23 mouse cellular contexts compared by ENCODE assay signal in the genomic region with DNA sequence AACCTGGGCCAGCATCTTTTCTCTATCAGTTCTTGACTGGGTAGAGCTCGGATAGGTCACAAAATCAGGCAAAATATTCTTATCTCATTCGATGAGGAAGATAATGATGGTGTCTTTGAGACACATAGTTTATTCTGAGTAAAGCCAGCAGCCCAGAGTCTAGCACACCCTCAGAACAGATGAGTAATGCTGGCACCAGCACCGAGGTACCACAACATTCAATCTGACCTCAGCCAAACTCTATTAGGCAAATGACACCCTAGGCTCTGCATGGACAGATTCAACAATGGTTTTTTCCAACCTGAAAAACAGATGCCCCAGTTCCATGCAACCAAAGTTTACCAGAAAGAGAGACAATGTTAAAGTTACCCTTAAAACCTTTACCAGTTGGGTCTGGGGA.
"Had no signal": no experiment of that assay in that cellular context is flagged by ENCODE, and none has a peak within 500 bp of the region (broad histone marks: within the 10 kb centered on the region; RNA-seq: fewer than 3 reads in every experiment).

No protein-coding gene starts in this region.

- H3K4me3 ChIP-seq: gastrocnemius, adult 2 months; heart, adult 2 months; heart, embryonic 13.5 days; heart, embryonic 15.5 days; hindbrain, embryonic 10.5 days; hindbrain, embryonic 12.5 days; intestine, embryonic 15.5 days; limb, embryonic 13.5 days; limb, embryonic 15.5 days; liver, embryonic 12.5 days had no signal

- H3K4me1 ChIP-seq: heart, embryonic 13.5 days; heart, embryonic 15.5 days; hindbrain, embryonic 10.5 days; hindbrain, embryonic 12.5 days; intestine, embryonic 15.5 days; limb, embryonic 13.5 days; limb, embryonic 15.5 days; liver, embryonic 12.5 days had no signal

- H3K27ac ChIP-seq: gastrocnemius, adult 2 months; heart, adult 2 months; heart, embryonic 13.5 days; heart, embryonic 15.5 days; hindbrain, embryonic 10.5 days; hindbrain, embryonic 12.5 days; hindbrain, embryonic 14.5 days; intestine, embryonic 15.5 days; limb, embryonic 13.5 days; limb, embryonic 15.5 days; liver, embryonic 12.5 days; liver, embryonic 14.5 days had no signal

- DNase-seq: gastrocnemius, adult 2 months; gastrocnemius, postnatal 10 days; gastrocnemius, postnatal 25 days; heart, adult 2 months; heart, postnatal 14 days; heart, postnatal 4 days; kidney, adult 18-20 months; kidney, adult 8-10 months; kidney, postnatal 10 days; kidney, postnatal 25 days; kidney, postnatal 4 days; layer of hippocampus, adult 9-11 months; left cerebral cortex, postnatal 4 days had no signal

- H3K27me3 ChIP-seq: heart, embryonic 13.5 days; heart, embryonic 15.5 days; hindbrain, embryonic 12.5 days; intestine, embryonic 15.5 days; limb, embryonic 13.5 days; limb, embryonic 15.5 days; liver, embryonic 12.5 days had no signal
